Mouse (Mus musculus) layer of hippocampus, adult 9-10 months (tissue): ENCODE data around the gene Pou3f3.

ENCODE experiments used
- DNase-seq: peaks from one replicate; pipeline ENCODE4 v3.0.0; 2022; ENCODE audit warnings: low spot score

Pou3f3 gene

GRCm38 (mm10) chr1:42694665-42695577 lies 647 bp upstream of the Pou3f3 start:
- no peak for DNase-seq

- DNase-seq: no peak
Measured at GRCm38 (mm10) chr1:42696371-42697031, 933 bp downstream of the Pou3f3 start.

GRCm38 (mm10) chr1:42697321-42697755 lies 1.8 kb downstream of the Pou3f3 start:
- no peak for DNase-seq

GRCm38 (mm10) chr1:42697756-42698583 lies 2.4 kb downstream of the Pou3f3 start:
- no peak for DNase-seq

DNA sequence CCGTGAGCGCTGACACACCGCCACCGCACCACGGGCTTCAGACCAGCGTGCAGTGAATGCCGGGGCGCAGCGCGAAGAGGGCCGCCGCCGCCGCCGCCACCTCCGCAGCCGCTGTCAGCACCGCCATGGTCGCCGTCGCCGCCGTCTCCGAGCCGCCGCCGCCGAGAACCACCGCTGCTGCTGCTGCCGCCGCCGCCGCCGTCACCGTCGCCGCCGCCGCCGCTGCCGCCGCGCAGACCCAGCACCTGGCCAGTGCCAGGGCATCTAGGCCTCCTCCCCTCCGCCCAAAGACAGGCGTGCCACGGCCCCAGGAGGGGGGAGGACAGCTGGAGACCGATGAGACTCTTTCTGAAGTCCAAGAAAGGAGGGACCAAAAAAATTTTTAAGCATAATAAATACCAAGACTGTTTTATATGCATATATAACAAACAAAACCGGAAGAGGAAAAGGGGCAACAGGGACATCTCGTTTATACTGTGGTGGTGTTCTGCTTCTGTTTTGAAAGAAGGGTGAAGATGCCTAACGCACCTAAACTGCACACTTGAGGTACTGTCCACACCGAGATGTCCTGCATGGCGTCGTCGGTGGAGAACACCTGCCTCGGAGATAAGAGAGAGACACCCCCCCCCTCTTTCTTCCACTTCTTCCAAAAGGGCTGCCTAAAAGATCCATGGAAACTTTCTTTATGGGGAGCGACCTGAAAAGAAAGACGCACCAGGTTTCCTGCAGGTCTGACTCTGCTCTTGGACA lies 3.2 kb downstream of the Pou3f3 start:
- no peak for DNase-seq

GRCm38 (mm10) chr1:42699471-42699871 lies 3.9 kb downstream of the Pou3f3 start:
- no peak for DNase-seq

- DNase-seq: no peak
Measured at GRCm38 (mm10) chr1:42700171-42700570, 4.6 kb downstream of the Pou3f3 start.

GRCm38 (mm10) chr1:42700815-42701214 lies 5.2 kb downstream of the Pou3f3 start:
- DNase-seq: no peak

DNA sequence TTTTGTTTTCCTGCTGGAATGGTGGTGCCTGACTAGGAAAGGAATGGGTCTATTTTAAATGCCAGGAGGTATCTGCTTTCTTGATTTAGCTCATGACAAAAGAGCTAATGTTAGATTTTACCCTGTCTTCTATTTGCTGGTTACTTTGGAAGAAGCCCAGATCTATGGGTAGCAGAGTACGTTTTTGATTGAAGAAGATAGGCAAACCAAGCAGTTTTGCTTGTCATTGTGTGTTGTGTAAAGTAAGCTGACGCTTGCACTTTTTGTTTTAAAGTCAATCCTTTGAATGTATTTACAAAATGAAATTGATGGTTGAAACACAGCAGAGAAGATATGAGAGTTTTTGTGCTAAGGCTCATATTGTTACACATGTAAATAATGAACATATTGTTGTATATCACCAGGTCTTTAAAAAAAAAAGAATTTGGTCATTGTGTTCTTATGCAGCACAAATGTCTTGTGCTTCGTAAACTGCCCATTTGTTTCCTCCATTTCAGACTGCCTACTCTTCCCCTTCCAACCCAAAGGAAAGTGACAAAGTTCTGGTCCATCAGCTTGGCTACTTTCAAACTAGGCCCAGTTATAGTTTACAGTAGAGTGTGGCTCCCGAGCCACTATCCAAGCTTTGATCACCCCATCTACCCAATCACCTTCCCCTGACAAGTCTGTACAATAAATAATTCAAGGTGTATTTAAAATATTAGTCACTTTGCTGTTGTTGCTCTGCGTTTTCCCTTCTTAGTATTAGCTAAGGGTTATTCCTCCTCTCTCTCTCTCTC lies 6.5 kb downstream of the Pou3f3 start:
- DNase-seq: no peak

GRCm38 (mm10) chr1:42702984-42703383 lies 7.4 kb downstream of the Pou3f3 start:
- no peak for DNase-seq

- no peak for DNase-seq
Measured at GRCm38 (mm10) chr1:42703424-42703823, 7.9 kb downstream of the Pou3f3 start.

DNA sequence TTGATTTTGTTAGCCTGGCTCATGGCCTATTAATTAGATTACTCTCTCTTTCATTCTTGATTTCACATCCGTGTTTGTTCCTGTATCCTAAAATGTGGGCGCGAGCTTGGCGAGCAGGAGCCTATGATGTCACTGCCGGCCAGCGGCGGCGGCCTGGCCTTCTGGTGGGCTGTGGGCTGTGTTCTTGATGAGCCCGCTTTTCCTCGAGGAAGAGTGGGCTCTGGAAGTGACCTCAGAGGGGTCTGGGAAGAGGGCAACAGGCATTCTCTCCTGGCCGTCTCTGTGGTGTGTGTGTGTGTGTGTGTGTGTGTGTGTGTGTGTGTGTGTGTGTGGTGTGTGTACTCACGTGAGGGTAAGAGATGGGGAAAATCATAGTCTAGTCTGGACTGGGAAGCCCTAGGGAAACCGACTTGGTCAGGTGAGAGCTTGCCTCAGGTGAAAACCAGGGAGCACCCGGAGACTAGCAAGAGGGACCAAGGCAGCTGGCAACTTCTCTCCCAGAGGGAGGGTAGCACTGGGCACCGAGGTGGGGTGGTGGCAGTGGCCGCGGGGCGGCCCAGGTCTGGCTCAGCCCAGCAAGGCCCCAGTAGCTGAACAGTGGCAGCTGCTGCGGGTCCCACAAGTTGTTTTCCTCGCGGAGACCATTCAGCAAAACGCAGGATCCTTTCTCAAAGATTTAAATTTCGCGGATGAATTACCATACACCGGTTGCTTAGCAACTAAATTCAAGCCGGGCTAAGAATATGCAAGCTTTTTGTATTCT lies 8.5 kb downstream of the Pou3f3 start:
- no peak for DNase-seq

GRCm38 (mm10) chr1:42704981-42705810 lies 9.6 kb downstream of the Pou3f3 start:
- no peak for DNase-seq

DNA sequence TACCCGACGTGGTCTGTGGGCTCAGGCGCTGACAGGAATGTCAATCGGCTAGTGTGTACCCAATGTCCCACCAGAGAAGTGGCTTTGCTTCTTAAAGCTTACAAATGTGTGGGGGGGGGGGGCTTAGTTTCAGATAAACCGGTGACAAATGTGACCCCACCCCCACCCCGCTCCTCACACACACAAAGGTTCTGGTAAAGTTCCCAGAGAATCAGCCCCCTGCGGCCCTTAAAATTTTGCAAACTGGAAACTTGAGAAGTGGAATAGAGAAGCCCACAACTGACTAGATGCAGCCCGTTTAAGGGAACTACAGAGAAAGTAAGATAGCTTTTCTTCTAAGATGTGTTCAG lies 10.2 kb downstream of the Pou3f3 start:
- no peak for DNase-seq

DNA sequence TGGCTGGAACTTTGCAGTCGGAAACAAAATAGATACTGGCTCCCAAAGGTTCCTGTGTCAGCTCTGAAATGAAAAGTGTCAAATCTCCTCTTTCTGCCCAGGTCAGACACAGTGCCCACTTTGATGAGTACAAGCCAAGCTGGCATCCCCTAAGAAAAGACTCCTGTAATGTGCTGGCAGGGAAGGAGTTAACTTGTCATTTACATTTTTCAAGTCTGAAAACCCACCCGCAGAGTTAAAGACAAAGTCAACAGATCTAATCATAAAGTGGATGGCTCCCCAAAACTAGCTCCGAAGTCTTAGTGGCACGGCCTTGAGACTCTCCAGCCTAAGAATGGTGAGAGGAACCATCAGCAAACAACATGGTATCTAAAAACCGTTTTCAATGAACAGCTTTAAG lies 11.6 kb downstream of the Pou3f3 start:
- DNase-seq: no peak

DNA sequence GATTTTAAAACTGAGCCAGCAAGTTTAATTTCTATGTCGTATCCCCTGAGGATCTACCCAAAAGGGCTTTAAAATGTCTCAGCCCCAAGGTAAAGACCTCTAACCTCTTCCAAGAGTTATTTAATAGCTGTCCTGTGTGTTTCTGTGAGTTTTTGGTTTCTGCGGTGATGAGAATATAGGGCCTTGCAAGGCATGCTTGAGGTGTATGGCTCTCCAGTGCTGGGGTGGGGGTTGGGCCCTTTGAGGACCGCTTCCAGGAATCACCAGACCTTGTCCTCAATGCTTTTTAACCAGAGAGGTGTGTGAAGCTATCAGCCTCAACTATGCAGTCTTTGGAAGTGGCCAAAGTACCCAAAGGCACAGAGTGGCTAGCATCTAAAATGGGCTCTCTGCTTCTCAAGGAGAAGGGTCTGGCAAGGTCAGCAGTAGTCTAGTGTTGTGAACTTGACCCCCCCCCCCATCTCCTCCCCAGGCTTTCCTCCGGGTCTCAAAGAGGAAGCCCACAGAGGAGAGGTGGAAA lies 12.1 kb downstream of the Pou3f3 start:
- DNase-seq: no peak

DNA sequence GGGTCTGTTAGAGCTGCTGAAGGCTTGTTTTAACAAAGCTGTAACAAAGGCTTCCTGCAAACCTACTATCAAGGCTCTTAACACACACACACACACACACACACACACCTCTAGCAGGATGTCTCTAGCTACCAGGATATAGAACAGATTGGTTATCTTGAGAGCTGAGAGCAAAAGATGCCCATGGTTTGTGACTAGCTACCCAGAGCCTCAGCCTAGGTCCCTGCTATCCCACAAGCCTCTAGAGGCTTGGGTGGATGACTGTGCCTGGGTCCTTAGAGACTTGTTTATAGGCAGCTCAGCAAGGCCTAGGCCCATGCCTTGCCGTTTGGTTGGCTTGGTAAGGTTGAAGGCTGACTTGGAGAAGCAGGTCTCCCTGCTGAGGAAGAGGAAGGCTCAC lies 13.5 kb downstream of the Pou3f3 start:
- no peak for DNase-seq

DNA sequence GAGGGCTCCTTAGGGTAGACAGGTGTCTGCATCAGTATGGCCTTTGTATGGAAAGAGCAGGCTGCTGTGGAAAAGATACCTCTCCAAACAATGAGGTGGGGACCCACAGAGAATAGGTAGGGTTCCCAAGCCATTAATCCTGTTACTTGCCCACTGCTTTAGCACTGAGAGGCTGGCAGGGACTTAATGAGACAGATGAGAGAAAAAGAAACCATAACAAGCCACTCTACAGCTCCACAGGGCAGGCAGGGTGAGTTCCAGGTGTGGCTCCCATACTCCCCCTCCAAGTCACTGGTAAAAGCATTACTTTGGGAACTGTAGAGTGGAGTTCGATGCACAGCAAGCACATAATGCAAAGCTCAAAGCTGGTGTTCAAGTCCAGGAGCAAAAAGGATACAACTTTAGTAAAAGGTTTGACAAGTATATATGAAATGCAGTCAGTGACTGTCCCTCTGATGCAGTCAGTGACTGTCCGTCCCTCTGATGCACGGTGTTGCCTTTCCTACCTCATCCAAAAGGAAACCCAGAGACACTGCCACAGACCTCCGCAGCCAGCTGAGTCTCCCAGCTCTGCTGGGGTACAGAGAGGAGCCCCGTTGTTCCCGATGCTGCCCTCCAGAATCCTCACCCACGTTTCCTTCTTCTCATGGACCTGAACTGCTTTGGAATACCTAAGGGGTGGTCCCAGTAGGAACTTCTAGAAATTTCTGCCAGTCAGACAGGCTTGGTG lies 14.0 kb downstream of the Pou3f3 start:
- no peak for DNase-seq
